In genomic region chr17:87512000-87512611, GRCm38 (mm10) we compare ENCODE assay signal across 17 mouse cellular contexts.
DNase-seq lines count a peak whose midpoint lies in the region; ATAC-seq and TF ChIP-seq lines count a peak whose summit lies in the region.
"Had no signal": no experiment of that assay in that cellular context is flagged by ENCODE, and none has a peak within 500 bp of the region (broad histone marks: within the 10 kb centered on the region; RNA-seq: fewer than 3 reads in every experiment).

No protein-coding gene starts in this region.

- WGBS in intestine, embryonic 14.5 days = 61% methylated on average over 9 of the region's 9 CpGs
- WGBS in intestine, postnatal 0 days = 61% methylated on average over 9 of the region's 9 CpGs
- WGBS in hindbrain, embryonic 12.5 days = 45% methylated on average over 9 of the region's 9 CpGs
- WGBS in midbrain, embryonic 14.5 days = 36% methylated on average over 9 of the region's 9 CpGs

- peak; percentile 55 for DNase-seq in intestine, embryonic 14.5 days (ENCODE audit: low spot score)
- peak; percentile 54 for DNase-seq in ZHBTc4 (ENCODE audit: low read depth, low spot score)
- peak; percentile 55 for DNase-seq in midbrain, embryonic 14.5 days
- no peak for DNase-seq in thymus, postnatal 4 days
- DNase-seq in spleen, adult 12 weeks (ENCODE audit: low spot score) = no peak
- DNase-seq in urinary bladder, adult 2 months (ENCODE audit: low spot score) = no peak
- DNase-seq: cerebellum, adult 2 months; liver; lung, adult 2 months; right cerebral cortex, postnatal 14 days; thymus, adult 18-20 months had no signal

- no peak for ATAC-seq in intestine, embryonic 14.5 days (replicated peaks; ENCODE audit: low FRiP score, low TSS enrichment, low read depth)
- no peak for ATAC-seq in intestine, postnatal 0 days
- ATAC-seq in hindbrain, embryonic 12.5 days (ENCODE audit: low FRiP score) = peak; percentile 80
- ATAC-seq in midbrain, embryonic 14.5 days (ENCODE audit: low FRiP score, low TSS enrichment) = peak; percentile 66; the same call in 1 of the 2 replicates
- ATAC-seq: activated CD4-positive, CD25-positive, alpha-beta regulatory T cell, adult 4 months had no signal

- peaks cover 8% of the 10 kb centered on the region; the same call in 1 of the 2 replicates for H3K4me1 ChIP-seq in intestine, embryonic 14.5 days (replicated peaks; ENCODE audit: control insufficient read depth, insufficient read depth, low read length)
- H3K4me1 ChIP-seq in intestine, postnatal 0 days (replicated peaks; ENCODE audit: control insufficient read depth, insufficient read depth, low read length) = peaks cover 15% of the 10 kb centered on the region; the same call in 1 of the 2 replicates
- peaks cover 22% of the 10 kb centered on the region for H3K4me1 ChIP-seq in hindbrain, embryonic 12.5 days
- peaks cover 11% of the 10 kb centered on the region for H3K4me1 ChIP-seq in midbrain, embryonic 14.5 days (ENCODE audit: control insufficient read depth, insufficient read depth, low read length)

- no peaks in the 10 kb centered on the region for H3K36me3 ChIP-seq in intestine, embryonic 14.5 days (ENCODE audit: control insufficient read depth, insufficient read depth, low read length)
- H3K36me3 ChIP-seq in intestine, postnatal 0 days (ENCODE audit: control insufficient read depth, insufficient read depth) = no peaks in the 10 kb centered on the region
- H3K36me3 ChIP-seq in hindbrain, embryonic 12.5 days = no peaks in the 10 kb centered on the region
- no peaks in the 10 kb centered on the region for H3K36me3 ChIP-seq in midbrain, embryonic 14.5 days (ENCODE audit: control insufficient read depth, insufficient read depth, low read length)

- no peak for TF ChIP-seq CTCF in intestine, postnatal 0 days (IDR thresholded peaks at IDR 0.05; ENCODE audit: low read depth)

- no peaks in the 10 kb centered on the region for H3K27me3 ChIP-seq in intestine, embryonic 14.5 days (replicated peaks; ENCODE audit: control insufficient read depth, insufficient read depth, low read length)
- H3K27me3 ChIP-seq in intestine, postnatal 0 days (replicated peaks; ENCODE audit: control insufficient read depth, insufficient read depth, low read length) = no peaks in the 10 kb centered on the region
- no peaks in the 10 kb centered on the region for H3K27me3 ChIP-seq in hindbrain, embryonic 12.5 days
- H3K27me3 ChIP-seq in midbrain, embryonic 14.5 days (ENCODE audit: control insufficient read depth, insufficient read depth, low read length) = no peaks in the 10 kb centered on the region

- H3K4me3 ChIP-seq in intestine, embryonic 14.5 days (ENCODE audit: low read depth, low read length) = no peak overlapping the region
- no peak overlapping the region for H3K4me3 ChIP-seq in intestine, postnatal 0 days (ENCODE audit: low read depth, low read length)
- no peak overlapping the region for H3K4me3 ChIP-seq in hindbrain, embryonic 12.5 days
- no peak overlapping the region for H3K4me3 ChIP-seq in midbrain, embryonic 14.5 days (replicated peaks; ENCODE audit: low read depth, low read length)
- H3K4me3 ChIP-seq: erythroblast, embryonic 14.5 days; layer of hippocampus, adult 2 months; megakaryocyte, embryonic 14.5 days had no signal

- H3K9me3 ChIP-seq in intestine, embryonic 14.5 days (ENCODE audit: control insufficient read depth, low read length) = no peaks in the 10 kb centered on the region
- no peaks in the 10 kb centered on the region for H3K9me3 ChIP-seq in intestine, postnatal 0 days (ENCODE audit: control insufficient read depth)
- H3K9me3 ChIP-seq in hindbrain, embryonic 12.5 days (replicated peaks) = no peaks in the 10 kb centered on the region
- H3K9me3 ChIP-seq in midbrain, embryonic 14.5 days (ENCODE audit: control insufficient read depth, low read length) = no peaks in the 10 kb centered on the region
- H3K9me3 ChIP-seq: megakaryocyte, embryonic 14.5 days had no signal

- H3K9ac ChIP-seq in intestine, embryonic 14.5 days (ENCODE audit: low read length) = no peak overlapping the region
- H3K9ac ChIP-seq in intestine, postnatal 0 days (ENCODE audit: low read depth, low read length) = no peak overlapping the region
- no peak overlapping the region for H3K9ac ChIP-seq in hindbrain, embryonic 12.5 days
- H3K9ac ChIP-seq in midbrain, embryonic 14.5 days (replicated peaks; ENCODE audit: low read length) = no peak overlapping the region

- 0 out of 2 replicates have a peak overlapping the region, but pooled peaks have one; percentile 30 for H3K27ac ChIP-seq in intestine, embryonic 14.5 days (ENCODE audit: low read depth)
- no peak overlapping the region for H3K27ac ChIP-seq in intestine, postnatal 0 days (ENCODE audit: low read depth, low read length)
- H3K27ac ChIP-seq in hindbrain, embryonic 12.5 days = peak overlapping the region; percentile 64
- peak overlapping the region; percentile 46 for H3K27ac ChIP-seq in midbrain, embryonic 14.5 days (replicated peaks; ENCODE audit: low read depth, low read length)
- H3K27ac ChIP-seq: layer of hippocampus, adult 2 months had no signal

- H3K4me2 ChIP-seq in intestine, embryonic 14.5 days (ENCODE audit: low read length) = no peak overlapping the region
- no peak overlapping the region for H3K4me2 ChIP-seq in intestine, postnatal 0 days (replicated peaks; ENCODE audit: low read depth)
- H3K4me2 ChIP-seq in hindbrain, embryonic 12.5 days (replicated peaks) = no peak overlapping the region
- H3K4me2 ChIP-seq in midbrain, embryonic 14.5 days (ENCODE audit: low read length) = no peak overlapping the region

Comparison
In these comparisons a context has a peak if more than half of its experiments do, and no peak if none do; other contexts are left out.
1. ATAC-seq: peak in hindbrain, embryonic 12.5 days (single experiment) and midbrain, embryonic 14.5 days (single experiment); none in intestine, embryonic 14.5 days (single experiment) and intestine, postnatal 0 days (single experiment).
2. DNase-seq: peak in intestine, embryonic 14.5 days (single experiment), ZHBTc4 (single experiment) and midbrain, embryonic 14.5 days (single experiment); none in thymus, postnatal 4 days (single experiment), spleen, adult 12 weeks (single experiment) and urinary bladder, adult 2 months (single experiment).